Mouse (Mus musculus) erythroblast, embryonic 14.5 days (primary cell): ENCODE data around the gene Gm13088.

Experiments used
- GATA1 ChIP-seq: IDR thresholded peaks from 2 replicates; pipeline ENCODE4 v1.6.1; 2012; ENCODE audit warnings: low read length, inconsistent platforms, mixed read lengths
- TAL1 ChIP-seq: IDR thresholded peaks from 3 replicates; pipeline ENCODE4 v1.6.1; 2012; ENCODE audit warnings: low read length, inconsistent platforms, mixed read lengths

- TF ChIP-seq GATA1 = no peak
- TF ChIP-seq TAL1 = no peak
Observed at GRCm38 (mm10) chr4:143702611-143703010, 45.6 kb upstream of the Gm13088 start, which contains the start of gene Gm13089.
